Mouse (Mus musculus) stomach, postnatal 0 days (tissue): ENCODE measurements around the gene Ctsz.

ENCODE experiments used
- CTCF ChIP-seq: IDR thresholded peaks from 2 replicates; pipeline ENCODE4 v1.5.1; 2016; ENCODE audit warnings: antibody characterized with exemption, low read depth, mild to moderate bottlenecking, moderate library complexity
- EP300 ChIP-seq: optimal IDR thresholded peaks from 2 replicates; pipeline ENCODE3; 2016; ENCODE audit warnings: antibody characterized with exemption

GRCm38 (mm10) chr2:174445018-174445417 lies 6.2 kb upstream of the Ctsz start:
- TF ChIP-seq CTCF = no peak
- TF ChIP-seq EP300 = no peak
